Mouse (Mus musculus): ENCODE results near the gene Mcrip2. TPM values are rescaled to one million over a fixed set of nuclear protein-coding genes. Genes with fewer than 3 reads are reported as not detected.

Gene Mcrip2
- 3.8 TPM for polyA plus RNA-seq (2014; fragmentation: Illumina TruSeq; extraction: RNeasy Lipid Tissue Mini Kit (QIAGEN cat#74804); ENCODE audit: low read depth, low replicate concordance)

GRCm38 (mm10) chr17:25868601-25869191, at the start of gene Mcrip2:
TSS of gene Mcrip2 (minus strand) at chr17:25868764.

GRCm38 (mm10) chr17:25880196-25880910, 11.8 kb upstream of the Mcrip2 start, which contains the start of gene Wfikkn1:
TSS of gene Wfikkn1 (minus strand) at chr17:25880858.

GRCm38 (mm10) chr17:25874721-25875170, 6.2 kb upstream of the Mcrip2 start, which contains the start of gene Mettl26:
TSS of gene Mettl26 (plus strand) at chr17:25875074.

GRCm38 (mm10) chr17:25860832-25861703, 7.5 kb downstream of the Mcrip2 start, which contains the start of gene Wdr90:
TSS of gene Wdr90 (minus strand) at chr17:25861501.

GRCm38 (mm10) chr17:25844396-25844901, 24.1 kb downstream of the Mcrip2 start, which contains the start of gene Rhot2:
TSS of gene Rhot2 (minus strand) at chr17:25844851.

GRCm38 (mm10) chr17:25841117-25841880, 27.3 kb downstream of the Mcrip2 start, which contains the start of gene Gm20683:
TSS of gene Gm20683 (minus strand) at chr17:25841763.

GRCm38 (mm10) chr17:25837076-25837410, 31.5 kb downstream of the Mcrip2 start, which contains the start of gene Rhbdl1:
TSS of gene Rhbdl1 (minus strand) at chr17:25837295.

GRCm38 (mm10) chr17:25833291-25833663, 35.3 kb downstream of the Mcrip2 start, which contains the start of gene Stub1:
TSS of gene Stub1 (minus strand) at chr17:25833404.

GRCm38 (mm10) chr17:25828712-25829557, 39.6 kb downstream of the Mcrip2 start, which contains the start of gene Jmjd8:
TSS of gene Jmjd8 (plus strand) at chr17:25828867.

GRCm38 (mm10) chr17:25823452-25823851, 45.1 kb downstream of the Mcrip2 start, which contains the start of gene Wdr24:
TSS of gene Wdr24 (plus strand) at chr17:25823627.

Other genes with a start within 250 kb of the Mcrip2 start
- gene Gng13, start 151.6 kb downstream of the Mcrip2 start, polyA plus RNA-seq (2014; fragmentation: Illumina TruSeq; extraction: RNeasy Lipid Tissue Mini Kit (QIAGEN cat#74804); ENCODE audit: low read depth, low replicate concordance): not detected
- not detected for gene Chtf18, start 141.3 kb downstream of the Mcrip2 start, polyA plus RNA-seq (2014; fragmentation: Illumina TruSeq; extraction: RNeasy Lipid Tissue Mini Kit (QIAGEN cat#74804); ENCODE audit: low read depth, low replicate concordance)
- not detected for gene Rpusd1, start 141.1 kb downstream of the Mcrip2 start, polyA plus RNA-seq (2014; fragmentation: Illumina TruSeq; extraction: RNeasy Lipid Tissue Mini Kit (QIAGEN cat#74804); ENCODE audit: low read depth, low replicate concordance)
- not detected for gene Mslnl, start 132.7 kb downstream of the Mcrip2 start, polyA plus RNA-seq (2014; fragmentation: Illumina TruSeq; extraction: RNeasy Lipid Tissue Mini Kit (QIAGEN cat#74804); ENCODE audit: low read depth, low replicate concordance)
- 0.53 TPM for gene Msln, start 114.4 kb downstream of the Mcrip2 start, polyA plus RNA-seq (2014; fragmentation: Illumina TruSeq; extraction: RNeasy Lipid Tissue Mini Kit (QIAGEN cat#74804); ENCODE audit: low read depth, low replicate concordance)
- gene Narfl, start 95.0 kb downstream of the Mcrip2 start, polyA plus RNA-seq (2014; fragmentation: Illumina TruSeq; extraction: RNeasy Lipid Tissue Mini Kit (QIAGEN cat#74804); ENCODE audit: low read depth, low replicate concordance): 2.1 TPM
- gene Haghl, start 83.1 kb downstream of the Mcrip2 start, polyA plus RNA-seq (2014; fragmentation: Illumina TruSeq; extraction: RNeasy Lipid Tissue Mini Kit (QIAGEN cat#74804); ENCODE audit: low read depth, low replicate concordance): not detected
- not detected for gene Ccdc78, start 82.2 kb downstream of the Mcrip2 start, polyA plus RNA-seq (2014; fragmentation: Illumina TruSeq; extraction: RNeasy Lipid Tissue Mini Kit (QIAGEN cat#74804); ENCODE audit: low read depth, low replicate concordance)
- gene Fam173a, start 75.9 kb downstream of the Mcrip2 start, polyA plus RNA-seq (2014; fragmentation: Illumina TruSeq; extraction: RNeasy Lipid Tissue Mini Kit (QIAGEN cat#74804); ENCODE audit: low read depth, low replicate concordance): 0.32 TPM
- gene AC134908.4, start 73.1 kb downstream of the Mcrip2 start, polyA plus RNA-seq (2014; fragmentation: Illumina TruSeq; extraction: RNeasy Lipid Tissue Mini Kit (QIAGEN cat#74804); ENCODE audit: low read depth, low replicate concordance): 1.6 TPM
- gene Metrn, start 71.6 kb downstream of the Mcrip2 start, polyA plus RNA-seq (2014; fragmentation: Illumina TruSeq; extraction: RNeasy Lipid Tissue Mini Kit (QIAGEN cat#74804); ENCODE audit: low read depth, low replicate concordance): not detected
- not detected for gene Fbxl16, start 59.7 kb downstream of the Mcrip2 start, polyA plus RNA-seq (2014; fragmentation: Illumina TruSeq; extraction: RNeasy Lipid Tissue Mini Kit (QIAGEN cat#74804); ENCODE audit: low read depth, low replicate concordance)
- 0.64 TPM for gene Wdr24, start 45.1 kb downstream of the Mcrip2 start, polyA plus RNA-seq (2014; fragmentation: Illumina TruSeq; extraction: RNeasy Lipid Tissue Mini Kit (QIAGEN cat#74804); ENCODE audit: low read depth, low replicate concordance)
- gene Jmjd8, start 39.9 kb downstream of the Mcrip2 start, polyA plus RNA-seq (2014; fragmentation: Illumina TruSeq; extraction: RNeasy Lipid Tissue Mini Kit (QIAGEN cat#74804); ENCODE audit: low read depth, low replicate concordance): 5.3 TPM
- 5.4 TPM for gene Stub1, start 35.4 kb downstream of the Mcrip2 start, polyA plus RNA-seq (2014; fragmentation: Illumina TruSeq; extraction: RNeasy Lipid Tissue Mini Kit (QIAGEN cat#74804); ENCODE audit: low read depth, low replicate concordance)
- not detected for gene Rhbdl1, start 31.5 kb downstream of the Mcrip2 start, polyA plus RNA-seq (2014; fragmentation: Illumina TruSeq; extraction: RNeasy Lipid Tissue Mini Kit (QIAGEN cat#74804); ENCODE audit: low read depth, low replicate concordance)
- not detected for gene Gm20683, start 27.0 kb downstream of the Mcrip2 start, polyA plus RNA-seq (2014; fragmentation: Illumina TruSeq; extraction: RNeasy Lipid Tissue Mini Kit (QIAGEN cat#74804); ENCODE audit: low read depth, low replicate concordance)
- gene Rhot2, start 23.9 kb downstream of the Mcrip2 start, polyA plus RNA-seq (2014; fragmentation: Illumina TruSeq; extraction: RNeasy Lipid Tissue Mini Kit (QIAGEN cat#74804); ENCODE audit: low read depth, low replicate concordance): 9.5 TPM
- 0.45 TPM for gene Wdr90, start 7.3 kb downstream of the Mcrip2 start, polyA plus RNA-seq (2014; fragmentation: Illumina TruSeq; extraction: RNeasy Lipid Tissue Mini Kit (QIAGEN cat#74804); ENCODE audit: low read depth, low replicate concordance)
- 13.0 TPM for gene Mettl26, start 6.3 kb upstream of the Mcrip2 start, polyA plus RNA-seq (2014; fragmentation: Illumina TruSeq; extraction: RNeasy Lipid Tissue Mini Kit (QIAGEN cat#74804); ENCODE audit: low read depth, low replicate concordance)
- not detected for gene Wfikkn1, start 12.1 kb upstream of the Mcrip2 start, polyA plus RNA-seq (2014; fragmentation: Illumina TruSeq; extraction: RNeasy Lipid Tissue Mini Kit (QIAGEN cat#74804); ENCODE audit: low read depth, low replicate concordance)
- 0.74 TPM for gene Rab40c, start 51.0 kb upstream of the Mcrip2 start, polyA plus RNA-seq (2014; fragmentation: Illumina TruSeq; extraction: RNeasy Lipid Tissue Mini Kit (QIAGEN cat#74804); ENCODE audit: low read depth, low replicate concordance)
- 14.8 TPM for gene Pigq, start 76.2 kb upstream of the Mcrip2 start, polyA plus RNA-seq (2014; fragmentation: Illumina TruSeq; extraction: RNeasy Lipid Tissue Mini Kit (QIAGEN cat#74804); ENCODE audit: low read depth, low replicate concordance)
- gene Nhlrc4, start 76.2 kb upstream of the Mcrip2 start, polyA plus RNA-seq (2014; fragmentation: Illumina TruSeq; extraction: RNeasy Lipid Tissue Mini Kit (QIAGEN cat#74804); ENCODE audit: low read depth, low replicate concordance): not detected
- gene A930017K11Rik, start 83.8 kb upstream of the Mcrip2 start, polyA plus RNA-seq (2014; fragmentation: Illumina TruSeq; extraction: RNeasy Lipid Tissue Mini Kit (QIAGEN cat#74804); ENCODE audit: low read depth, low replicate concordance): not detected
- gene Capn15, start 117.0 kb upstream of the Mcrip2 start, polyA plus RNA-seq (2014; fragmentation: Illumina TruSeq; extraction: RNeasy Lipid Tissue Mini Kit (QIAGEN cat#74804); ENCODE audit: low read depth, low replicate concordance): 0.77 TPM
- gene Rab11fip3, start 200.8 kb upstream of the Mcrip2 start, polyA plus RNA-seq (2014; fragmentation: Illumina TruSeq; extraction: RNeasy Lipid Tissue Mini Kit (QIAGEN cat#74804); ENCODE audit: low read depth, low replicate concordance): 2.0 TPM
- 230 TPM for gene Decr2, start 221.6 kb upstream of the Mcrip2 start, polyA plus RNA-seq (2014; fragmentation: Illumina TruSeq; extraction: RNeasy Lipid Tissue Mini Kit (QIAGEN cat#74804); ENCODE audit: low read depth, low replicate concordance)
- not detected for gene Nme4, start 226.8 kb upstream of the Mcrip2 start, polyA plus RNA-seq (2014; fragmentation: Illumina TruSeq; extraction: RNeasy Lipid Tissue Mini Kit (QIAGEN cat#74804); ENCODE audit: low read depth, low replicate concordance)
- 3.4 TPM for gene Tmem8, start 244.5 kb upstream of the Mcrip2 start, polyA plus RNA-seq (2014; fragmentation: Illumina TruSeq; extraction: RNeasy Lipid Tissue Mini Kit (QIAGEN cat#74804); ENCODE audit: low read depth, low replicate concordance)

Measured in liver, adult 10 weeks (tissue).